Mouse (Mus musculus) cerebellum, adult 2 months (tissue): ENCODE results near the gene Dpp6. TPM values are rescaled to one million over a fixed set of nuclear protein-coding genes. Genes with fewer than 3 reads are reported as not detected.

ENCODE experiments used
- DNase-seq, 2 experiments: peaks; one replicate each; pipeline ENCODE4 v3.0.0; 2021
- H3K27ac ChIP-seq: fragments of 200-500 bp; 2 replicates; pipeline ENCODE4 v1.5.1; 2012; ENCODE audit warnings: low read length, control low read depth, inconsistent platforms; ENCODE audit not compliant: insufficient read depth
- H3K27me3 ChIP-seq: fragments of 200-500 bp; 2 replicates; pipeline ENCODE4 v1.6.1; 2012; ENCODE audit warnings: inconsistent platforms, mild to moderate bottlenecking, low read length, moderate library complexity; ENCODE audit not compliant: control insufficient read depth, insufficient read depth
- H3K4me1 ChIP-seq: fragments of 200-500 bp; 2 replicates; pipeline ENCODE4 v1.6.1; 2011; ENCODE audit warnings: low read length; ENCODE audit not compliant: control insufficient read depth, insufficient read depth
- H3K4me3 ChIP-seq: fragments of 200-500 bp; replicated peaks from 2 replicates; pipeline ENCODE3; 2011; ENCODE audit warnings: mild to moderate bottlenecking, low read depth, low read length, control low read depth; ENCODE audit not compliant: insufficient read depth
- CTCF ChIP-seq: fragments of 200-500 bp; IDR thresholded peaks from 2 replicates; pipeline ENCODE4 v1.5.1; 2011; ENCODE audit warnings: low read depth, mild to moderate bottlenecking, control low read depth, low read length, moderate library complexity, borderline replicate concordance; ENCODE audit not compliant: insufficient read depth
- POLR2A ChIP-seq: fragments of 200-500 bp; IDR thresholded peaks from 2 replicates; pipeline ENCODE4 v1.6.1; 2011; ENCODE audit warnings: low read length, control low read depth, borderline replicate concordance; ENCODE audit not compliant: insufficient read depth
- WGBS: fragments of 180-500 bp; shearing (Covaris S2); methylation state at CpG from one replicate; pipeline ENCODE4 v1.1.7; 2018; 5-methylcytosine and 5-hydroxymethylcytosine counted together
- polyA plus RNA-seq: library from polyadenylated mRNA; depleted of rRNA; stranded (reverse); fragments of >200 nt; gene quantifications from 2 replicates; pipeline ENCODE4 v1.2.3, GENCODE M21; 2012

Gene Dpp6
- polyA plus RNA-seq, 1 experiment, result 183 TPM

DNA sequence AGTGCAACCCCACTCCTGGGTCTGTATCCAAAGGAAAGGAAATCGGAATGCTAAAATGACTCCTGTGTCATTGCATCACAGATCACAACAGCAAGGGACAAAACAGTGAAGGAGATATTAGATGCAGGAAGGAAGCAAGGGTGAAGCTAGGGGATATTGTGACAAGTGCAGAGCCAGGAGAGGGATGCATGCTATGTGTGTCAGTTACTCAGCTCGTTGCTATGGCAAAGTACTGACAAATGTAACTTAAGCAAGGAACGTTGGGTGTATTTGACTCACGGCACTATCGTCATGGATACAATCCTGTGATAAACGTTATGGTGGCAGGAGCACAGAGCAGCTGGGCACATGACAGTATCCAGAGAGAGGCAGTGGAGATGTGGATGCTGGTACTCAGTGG lies 839.1 kb downstream of the Dpp6 start:
- DNase-seq, result no peak
- Histone ChIP-seq H3K27ac (no peak overlapping the region), H3K4me3 (no peak overlapping the region), H3K4me1 (peaks cover 9% of the 10 kb centered on the region), H3K27me3 (no peaks in the 10 kb centered on the region)
- TF ChIP-seq POLR2A (no peak), CTCF (no peak)
- WGBS, result 55% methylated on average over 6 of the region's 6 CpGs

DNA sequence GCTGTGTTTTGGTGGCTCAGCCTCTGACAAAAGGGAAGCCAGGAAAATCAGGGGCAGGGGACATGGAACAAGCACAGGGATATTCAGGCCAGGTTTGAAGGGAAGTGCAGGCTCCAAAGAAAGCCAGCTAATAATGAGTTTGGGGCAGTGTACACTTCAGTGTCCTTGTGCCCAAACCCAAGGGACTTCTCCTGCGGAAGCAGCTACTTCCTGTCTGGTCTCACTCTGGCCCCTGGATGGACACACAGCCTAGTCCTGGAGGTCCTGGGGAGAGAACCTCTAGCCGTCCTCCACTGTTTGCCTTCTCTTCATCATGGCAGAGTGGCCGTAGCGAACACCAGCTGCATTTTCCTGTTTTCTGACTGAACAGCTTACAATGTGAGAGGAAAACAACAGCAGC lies 840.7 kb downstream of the Dpp6 start:
- Histone ChIP-seq H3K27me3 (no peaks in the 10 kb centered on the region), H3K4me1 (no peaks in the 10 kb centered on the region; the same call in 1 of the 2 replicates), H3K27ac (no peak overlapping the region), H3K4me3 (no peak overlapping the region)
- no peak for DNase-seq
- 96% methylated on average over 4 of the region's 4 CpGs for WGBS
- TF ChIP-seq CTCF (no peak), POLR2A (no peak)

DNA sequence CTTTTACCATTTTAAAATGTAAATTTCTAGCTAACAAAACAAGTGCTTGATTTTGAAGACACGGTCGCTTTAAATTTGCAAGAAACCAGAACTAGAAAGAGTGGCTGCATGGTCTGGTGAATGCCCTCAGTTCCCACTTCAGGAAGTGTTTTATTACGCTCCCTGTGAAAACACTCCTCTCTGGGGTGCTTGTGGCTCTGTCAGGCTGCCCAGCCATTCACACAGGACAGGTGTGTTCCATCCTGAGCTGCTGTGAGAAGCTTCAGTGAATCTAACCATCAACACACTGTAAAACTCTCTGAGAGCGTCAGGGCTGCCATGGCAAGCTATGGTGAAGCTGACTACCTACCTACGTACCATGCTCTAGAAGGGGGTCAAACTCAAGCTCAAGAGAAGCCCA lies 841.2 kb downstream of the Dpp6 start:
- no peak for TF ChIP-seq POLR2A
- no peak for TF ChIP-seq CTCF
- Histone ChIP-seq H3K27me3 (no peaks in the 10 kb centered on the region), H3K4me3 (no peak overlapping the region), H3K4me1 (no peaks in the 10 kb centered on the region; the same call in 1 of the 2 replicates), H3K27ac (no peak overlapping the region)
- no peak for DNase-seq
- 90% methylated on average over 5 of the region's 5 CpGs for WGBS

DNA sequence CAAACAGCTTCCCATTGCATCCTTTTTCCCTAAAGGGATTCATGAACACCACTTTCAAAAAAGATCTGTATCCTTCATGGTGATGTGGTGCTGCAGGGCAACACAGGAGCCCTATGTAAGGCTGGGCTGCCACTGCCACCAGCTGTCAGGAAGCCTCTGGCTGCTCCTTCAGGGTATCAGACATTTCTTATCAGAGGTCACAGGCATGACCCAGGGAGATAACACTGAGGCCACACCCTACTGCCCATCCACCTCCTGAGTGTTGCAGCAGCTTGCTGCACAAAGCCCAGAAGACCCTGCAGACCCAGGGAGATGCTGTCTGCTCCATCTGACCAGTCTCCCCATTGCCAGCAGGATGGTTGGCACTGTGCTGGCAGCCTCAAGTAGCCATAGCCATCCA lies 841.6 kb downstream of the Dpp6 start:
- Histone ChIP-seq H3K27ac (no peak overlapping the region), H3K4me3 (no peak overlapping the region), H3K27me3 (no peaks in the 10 kb centered on the region), H3K4me1 (no peaks in the 10 kb centered on the region; the same call in 1 of the 2 replicates)
- TF ChIP-seq CTCF (no peak), POLR2A (no peak)
- DNase-seq, result no peak

DNA sequence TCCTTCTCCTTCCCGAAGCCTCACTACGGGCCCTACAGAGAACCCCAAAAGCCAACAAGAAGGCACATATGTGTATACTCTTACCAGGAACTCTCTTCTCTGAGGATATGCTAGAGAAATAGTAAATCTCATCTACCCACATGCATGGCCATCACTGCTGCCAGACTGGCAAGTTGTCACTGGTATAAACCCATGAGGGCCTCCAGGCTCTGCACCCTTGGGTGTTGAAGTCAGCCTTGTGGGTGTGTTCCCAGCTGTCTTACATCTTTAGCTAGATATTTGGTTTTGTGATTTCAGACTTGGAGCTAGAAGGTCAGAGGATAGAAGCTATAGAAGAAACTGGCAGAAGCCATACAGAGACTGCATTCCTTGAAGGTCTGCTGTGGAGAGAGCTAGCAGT lies 842.0 kb downstream of the Dpp6 start:
- Histone ChIP-seq H3K4me3 (no peak overlapping the region), H3K4me1 (no peaks in the 10 kb centered on the region; the same call in 1 of the 2 replicates)
- 92% methylated on average over 2 of the region's 2 CpGs for WGBS

DNA sequence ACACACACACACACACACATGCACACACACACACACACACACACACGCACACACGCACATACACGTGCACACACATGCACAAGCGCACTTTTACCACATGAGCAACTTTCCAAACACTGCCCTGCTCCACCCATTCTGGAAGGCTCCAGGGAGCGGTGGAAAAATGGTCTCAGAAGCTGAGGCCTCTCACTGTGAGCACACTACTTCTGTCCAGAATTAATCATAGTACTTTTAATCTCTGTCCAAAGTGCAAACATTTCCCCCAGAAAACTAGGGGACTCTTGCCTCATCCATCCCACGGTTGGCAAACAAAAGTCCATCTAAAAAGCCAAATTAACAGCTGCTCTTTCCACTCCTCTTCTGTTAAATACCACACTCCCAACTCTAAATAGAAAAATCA lies 842.8 kb downstream of the Dpp6 start:
- 75% methylated on average over 6 of the region's 6 CpGs for WGBS
- no peaks in the 10 kb centered on the region; the same call in 1 of the 2 replicates for H3K4me1 ChIP-seq
- H3K27me3 ChIP-seq, result no peaks in the 10 kb centered on the region
- TF ChIP-seq CTCF (no peak), POLR2A (no peak)
- no peak for DNase-seq
- no peak overlapping the region for H3K27ac ChIP-seq
- H3K4me3 ChIP-seq, result no peak overlapping the region

More for the DNA sequence above, 842.0 kb downstream of the Dpp6 start:
- Histone ChIP-seq H3K27ac (no peak overlapping the region), H3K27me3 (no peaks in the 10 kb centered on the region)
- no peak for DNase-seq
- TF ChIP-seq CTCF (no peak), POLR2A (no peak)

DNA sequence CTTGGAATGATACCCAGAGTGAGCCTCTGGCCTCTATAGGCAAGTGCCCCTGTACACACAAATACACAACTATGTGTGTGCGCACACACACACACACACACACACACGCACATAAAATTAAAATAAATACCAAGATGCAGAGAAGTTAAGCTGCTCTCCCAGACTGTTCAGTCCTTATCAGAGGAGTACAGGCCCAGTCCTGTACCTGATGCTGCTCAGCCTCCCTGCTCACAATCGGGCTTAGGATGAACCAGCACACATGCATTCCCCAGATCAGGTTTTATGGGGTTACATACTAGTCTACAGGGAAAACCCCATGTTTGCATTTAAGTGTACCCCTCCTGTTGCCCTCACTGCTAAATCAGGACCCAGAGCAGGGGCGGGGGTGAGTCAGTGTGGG lies 847.1 kb downstream of the Dpp6 start:
- TF ChIP-seq CTCF, result no peak
- no peak for TF ChIP-seq POLR2A
- DNase-seq, result no peak
- H3K4me3 ChIP-seq, result no peak overlapping the region
- H3K27me3 ChIP-seq, result no peaks in the 10 kb centered on the region
- 95% methylated on average over 4 of the region's 4 CpGs for WGBS
- H3K27ac ChIP-seq, result no peak overlapping the region
- H3K4me1 ChIP-seq, result no peaks in the 10 kb centered on the region

DNA sequence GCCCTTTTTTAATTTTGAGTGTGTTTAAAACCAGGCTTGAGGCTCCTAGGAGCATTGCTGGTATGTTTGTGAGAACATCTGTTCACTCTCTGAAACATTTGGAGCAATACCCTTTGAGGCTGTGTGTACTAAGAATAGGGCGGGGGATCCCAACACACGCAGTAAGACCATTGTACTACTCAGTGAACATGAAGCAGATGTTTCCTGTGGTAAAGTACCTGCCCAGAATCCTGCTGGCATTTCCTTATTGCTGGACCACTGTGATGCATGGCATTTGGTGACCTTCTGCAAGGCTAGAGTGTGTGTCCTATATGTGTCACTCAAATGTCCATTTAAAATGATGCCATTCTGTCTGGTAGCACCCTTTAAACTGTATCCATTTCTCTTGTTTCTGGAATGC lies 854.5 kb downstream of the Dpp6 start:
- no peak for DNase-seq
- H3K4me3 ChIP-seq, result no peak overlapping the region
- TF ChIP-seq CTCF, result no peak
- no peak for TF ChIP-seq POLR2A
- no peaks in the 10 kb centered on the region for H3K27me3 ChIP-seq
- 77% methylated on average over 2 of the region's 2 CpGs for WGBS
- H3K4me1 ChIP-seq, result no peaks in the 10 kb centered on the region
- no peak overlapping the region for H3K27ac ChIP-seq

DNA sequence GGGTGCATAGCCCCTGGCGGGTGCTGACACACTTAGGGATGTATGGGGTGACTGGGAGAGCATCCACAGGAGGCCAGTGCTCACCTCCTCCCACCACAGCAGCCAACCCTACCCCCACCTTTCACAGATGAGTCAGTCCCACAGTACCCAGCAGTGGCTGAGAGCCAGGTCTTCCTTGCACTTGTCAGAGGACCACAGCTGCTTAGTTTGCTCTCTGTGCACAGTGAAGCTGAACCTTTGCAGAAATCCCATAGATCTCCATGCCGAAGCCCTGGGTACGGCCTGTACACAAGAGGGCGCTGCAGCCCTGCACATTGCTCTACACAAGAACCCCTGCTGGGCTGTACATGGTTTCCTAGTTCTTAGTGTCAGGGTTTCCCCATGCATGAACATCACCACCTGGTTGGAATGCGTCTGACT lies 860.3 kb downstream of the Dpp6 start:
- Histone ChIP-seq H3K27ac (no peak overlapping the region), H3K4me1 (peaks cover 10% of the 10 kb centered on the region; the same call in 1 of the 2 replicates), H3K27me3 (no peaks in the 10 kb centered on the region), H3K4me3 (no peak overlapping the region)
- DNase-seq, result peak; percentile 50 to 52
- 39% methylated on average over 5 of the region's 5 CpGs for WGBS
- TF ChIP-seq POLR2A (no peak), CTCF (peak; percentile 63)

DNA sequence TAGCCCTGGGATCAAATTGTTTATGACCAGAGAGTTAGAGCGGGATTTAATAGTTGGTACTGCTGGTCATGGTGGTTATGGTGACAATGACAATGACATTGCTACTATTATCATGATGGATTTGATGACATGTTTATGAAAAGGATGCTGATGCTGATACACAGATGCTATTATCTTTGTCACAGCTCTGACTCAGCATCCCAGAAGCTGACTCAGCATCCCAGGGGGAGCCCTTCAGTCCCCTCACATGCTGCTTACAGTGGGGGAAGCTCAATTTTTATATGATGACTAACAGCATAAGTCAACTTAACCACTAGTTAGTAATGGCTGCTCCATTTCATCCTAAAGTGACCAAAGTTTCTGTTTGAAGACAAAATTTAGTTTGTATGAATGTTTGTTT lies 862.1 kb downstream of the Dpp6 start:
- Histone ChIP-seq H3K4me3 (no peak overlapping the region), H3K4me1 (peaks cover 10% of the 10 kb centered on the region; the same call in 1 of the 2 replicates), H3K27ac (no peak overlapping the region), H3K27me3 (no peaks in the 10 kb centered on the region)
- no peak for DNase-seq
- WGBS, result 91% methylated on average over 1 of the region's 1 CpGs
- TF ChIP-seq CTCF (no peak), POLR2A (no peak)
